Mouse (Mus musculus) cerebellum, adult 2 months (tissue): ENCODE results near the gene Rgl3. TPM values are rescaled to one million over a fixed set of nuclear protein-coding genes. Genes with fewer than 3 reads are reported as not detected.
A peak's percentile ranks its signal among the peaks of the same experiment; 100 is the strongest.

Source experiments
- DNase-seq, 2 experiments: peaks; one replicate each; pipeline ENCODE4 v3.0.0; 2021
- H3K27ac ChIP-seq: fragments of 200-500 bp; 2 replicates; pipeline ENCODE4 v1.5.1; 2012; ENCODE audit warnings: low read length, control low read depth, inconsistent platforms; ENCODE audit not compliant: insufficient read depth
- H3K27me3 ChIP-seq: fragments of 200-500 bp; 2 replicates; pipeline ENCODE4 v1.6.1; 2012; ENCODE audit warnings: inconsistent platforms, mild to moderate bottlenecking, low read length, moderate library complexity; ENCODE audit not compliant: control insufficient read depth, insufficient read depth
- H3K4me1 ChIP-seq: fragments of 200-500 bp; 2 replicates; pipeline ENCODE4 v1.6.1; 2011; ENCODE audit warnings: low read length; ENCODE audit not compliant: control insufficient read depth, insufficient read depth
- H3K4me3 ChIP-seq: fragments of 200-500 bp; replicated peaks from 2 replicates; pipeline ENCODE3; 2011; ENCODE audit warnings: mild to moderate bottlenecking, low read depth, low read length, control low read depth; ENCODE audit not compliant: insufficient read depth
- CTCF ChIP-seq: fragments of 200-500 bp; IDR thresholded peaks from 2 replicates; pipeline ENCODE4 v1.5.1; 2011; ENCODE audit warnings: low read depth, mild to moderate bottlenecking, control low read depth, low read length, moderate library complexity, borderline replicate concordance; ENCODE audit not compliant: insufficient read depth
- POLR2A ChIP-seq: fragments of 200-500 bp; IDR thresholded peaks from 2 replicates; pipeline ENCODE4 v1.6.1; 2011; ENCODE audit warnings: low read length, control low read depth, borderline replicate concordance; ENCODE audit not compliant: insufficient read depth
- WGBS: fragments of 180-500 bp; shearing (Covaris S2); methylation state at CpG from one replicate; pipeline ENCODE4 v1.1.7; 2018; 5-methylcytosine and 5-hydroxymethylcytosine counted together
- polyA plus RNA-seq: library from polyadenylated mRNA; depleted of rRNA; stranded (reverse); fragments of >200 nt; gene quantifications from 2 replicates; pipeline ENCODE4 v1.2.3, GENCODE M21; 2012; rRNA removed

Gene Rgl3
- polyA plus RNA-seq = 67.6 and 83.3 TPM in 2 replicates

- peaks cover 10% of the 10 kb centered on the region; the same call in 1 of the 2 replicates for H3K4me1 ChIP-seq
- WGBS = under 1% methylated on average over 42 of the region's 42 CpGs
- no peaks in the 10 kb centered on the region for H3K27me3 ChIP-seq
- peak within 1 kb of the TSS; percentile 88 for H3K27ac ChIP-seq
- peak; percentile 83 to 84 for DNase-seq
- no peak for TF ChIP-seq CTCF
- peak; percentile 75 for TF ChIP-seq POLR2A
- H3K4me3 ChIP-seq = peak within 1 kb of the TSS; percentile 91
Measured at GRCm38 (mm10) chr9:21989230-21990110, at the start of gene Rgl3. Rgl3 (minus strand) TSS chr9:21989446.

GRCm38 (mm10) chr9:22037826-22038225, 48.6 kb upstream of the Rgl3 start:
- peak in 1 of 2 experiments; percentile 48 for DNase-seq
- H3K27ac ChIP-seq = no peak overlapping the region
- no peak overlapping the region for H3K4me3 ChIP-seq
- peaks cover 32% of the 10 kb centered on the region for H3K4me1 ChIP-seq
- no peaks in the 10 kb centered on the region for H3K27me3 ChIP-seq
- WGBS = 8% methylated on average over 10 of the region's 10 CpGs
- no peak for TF ChIP-seq CTCF
- TF ChIP-seq POLR2A = no peak

GRCm38 (mm10) chr9:22035300-22036044, 46.2 kb upstream of the Rgl3 start:
- 14% methylated on average over 6 of the region's 6 CpGs for WGBS
- no peak overlapping the region for H3K4me3 ChIP-seq
- DNase-seq = peak in 1 of 2 experiments; percentile 44
- H3K4me1 ChIP-seq = peaks cover 29% of the 10 kb centered on the region
- no peaks in the 10 kb centered on the region for H3K27me3 ChIP-seq
- TF ChIP-seq POLR2A (no peak), CTCF (no peak)
- H3K27ac ChIP-seq = no peak overlapping the region

GRCm38 (mm10) chr9:22030386-22030785, 41.1 kb upstream of the Rgl3 start:
- TF ChIP-seq POLR2A (no peak), CTCF (no peak)
- Histone ChIP-seq H3K27ac (no peak overlapping the region), H3K27me3 (no peaks in the 10 kb centered on the region), H3K4me3 (no peak overlapping the region), H3K4me1 (peaks cover 23% of the 10 kb centered on the region; the same call in 1 of the 2 replicates)
- WGBS = 91% methylated on average over 9 of the region's 9 CpGs
- no peak for DNase-seq

- 37% methylated on average over 7 of the region's 7 CpGs for WGBS
Measured at GRCm38 (mm10) chr9:22028467-22028866, 39.2 kb upstream of the Rgl3 start.

GRCm38 (mm10) chr9:22024592-22024991, 35.3 kb upstream of the Rgl3 start:
- no peaks in the 10 kb centered on the region for H3K27me3 ChIP-seq
- peak overlapping the region; percentile 20; the same call in 1 of the 2 replicates for H3K27ac ChIP-seq
- peak in 1 of 2 experiments; percentile 58 for DNase-seq
- no peak for TF ChIP-seq CTCF
- no peak for TF ChIP-seq POLR2A
- 26% methylated on average over 8 of the region's 8 CpGs for WGBS
- no peak overlapping the region for H3K4me3 ChIP-seq
- H3K4me1 ChIP-seq = peaks cover 21% of the 10 kb centered on the region

More at GRCm38 (mm10) chr9:22028467-22028866, 39.2 kb upstream of the Rgl3 start:
- Histone ChIP-seq H3K4me1 (peaks cover 21% of the 10 kb centered on the region), H3K27ac (peak overlapping the region; percentile 18; the same call in 1 of the 2 replicates), H3K27me3 (no peaks in the 10 kb centered on the region), H3K4me3 (no peak overlapping the region)
- no peak for DNase-seq
- TF ChIP-seq POLR2A (no peak), CTCF (no peak)

GRCm38 (mm10) chr9:22017208-22017825, 28.1 kb upstream of the Rgl3 start:
- TF ChIP-seq CTCF (no peak), POLR2A (no peak)
- peak; percentile 63 to 81 for DNase-seq
- Histone ChIP-seq H3K4me1 (peaks cover 19% of the 10 kb centered on the region), H3K4me3 (no peak overlapping the region), H3K27ac (peak overlapping the region; percentile 54), H3K27me3 (no peaks in the 10 kb centered on the region)
- 23% methylated on average over 7 of the region's 7 CpGs for WGBS

- 56% methylated on average over 10 of the region's 10 CpGs for WGBS
- peaks cover 23% of the 10 kb centered on the region for H3K4me1 ChIP-seq
- DNase-seq = no peak
- H3K27ac ChIP-seq = peak overlapping the region; percentile 54; the same call in 1 of the 2 replicates
- no peak overlapping the region for H3K4me3 ChIP-seq
- TF ChIP-seq CTCF = no peak
- no peak for TF ChIP-seq POLR2A
- H3K27me3 ChIP-seq = no peaks in the 10 kb centered on the region
Measured at GRCm38 (mm10) chr9:22016245-22016644, 27.0 kb upstream of the Rgl3 start.
